Mouse (Mus musculus): ENCODE measurements at regions not wholly inside any gene's neighbourhood (a gene's known extent, or its start where the extent isn't known, plus 50 kb on each side); places are given as distances from the start of the nearest gene placed in this dataset.

DNA sequence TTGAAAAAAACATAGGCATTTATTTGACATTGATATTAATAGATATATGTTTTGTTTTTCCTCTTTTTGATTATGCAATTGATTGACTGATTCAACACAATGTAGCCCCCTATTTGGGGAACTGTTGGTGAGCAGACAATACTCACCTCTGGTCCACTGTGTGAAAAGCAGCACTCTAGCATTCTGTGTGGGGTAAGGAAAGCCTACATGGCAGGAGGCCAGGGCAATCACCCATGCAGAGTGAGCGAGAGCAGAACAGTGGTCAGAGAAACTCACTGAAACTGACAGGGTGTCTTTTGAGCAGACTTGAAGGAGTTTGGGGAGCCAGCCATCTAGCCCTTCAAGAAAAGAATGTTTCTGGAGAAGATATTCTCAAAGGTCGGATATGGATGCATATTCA is 73.2 kb upstream of the Azi2 start:
- Histone ChIP-seq H3K4me3 (replicated peaks) (no peak overlapping the region), H3K9ac (no peak overlapping the region), H3K4me2 (no peak overlapping the region), H3K4me1 (0 out of 2 replicates have a peak, but pooled peaks cover 4% of the 10 kb centered on the region), H3K36me3 (replicated peaks) (no peaks in the 10 kb centered on the region), H3K27me3 (no peaks in the 10 kb centered on the region), H3K9me3 (no peaks in the 10 kb centered on the region), H3K27ac (no peak overlapping the region)
- ATAC-seq (ENCODE audit: low FRiP score): no peak
- WGBS: 68% methylated on average over 2 of the region's 2 CpGs

- Histone ChIP-seq H3K36me3 (replicated peaks) (no peaks in the 10 kb centered on the region), H3K4me2 (no peak overlapping the region), H3K9me3 (no peaks in the 10 kb centered on the region), H3K4me3 (replicated peaks) (no peak overlapping the region), H3K4me1 (0 out of 2 replicates have a peak, but pooled peaks cover 4% of the 10 kb centered on the region), H3K27ac (no peak overlapping the region), H3K9ac (no peak overlapping the region), H3K27me3 (no peaks in the 10 kb centered on the region)
- 64% methylated on average over 10 of the region's 10 CpGs for WGBS
- ATAC-seq (ENCODE audit: low FRiP score): 0 out of 2 replicates have a peak, but pooled peaks have one; percentile 41
Observed at GRCm38 (mm10) chr9:117966326-117966989, 73.8 kb upstream of the Azi2 start.

GRCm38 (mm10) chr9:117962088-117963030 is 77.9 kb upstream of the Azi2 start:
- Histone ChIP-seq H3K4me1 (0 out of 2 replicates have a peak, but pooled peaks cover 4% of the 10 kb centered on the region), H3K9ac (no peak overlapping the region), H3K36me3 (replicated peaks) (no peaks in the 10 kb centered on the region), H3K27ac (no peak overlapping the region), H3K4me3 (replicated peaks) (no peak overlapping the region), H3K9me3 (no peaks in the 10 kb centered on the region), H3K27me3 (no peaks in the 10 kb centered on the region), H3K4me2 (no peak overlapping the region)
- WGBS: 74% methylated on average over 9 of the region's 9 CpGs
- no peak for ATAC-seq (ENCODE audit: low FRiP score)

- Histone ChIP-seq H3K9ac (no peak overlapping the region), H3K9me3 (no peaks in the 10 kb centered on the region), H3K4me3 (replicated peaks) (no peak overlapping the region), H3K36me3 (replicated peaks) (no peaks in the 10 kb centered on the region), H3K27me3 (no peaks in the 10 kb centered on the region), H3K4me1 (peaks cover 11% of the 10 kb centered on the region), H3K27ac (no peak overlapping the region), H3K4me2 (no peak overlapping the region)
- ATAC-seq (ENCODE audit: low FRiP score): no peak
- WGBS: 95% methylated on average over 2 of the region's 2 CpGs
Observed at GRCm38 (mm10) chr9:117959845-117960244, 80.5 kb upstream of the Azi2 start.

DNA sequence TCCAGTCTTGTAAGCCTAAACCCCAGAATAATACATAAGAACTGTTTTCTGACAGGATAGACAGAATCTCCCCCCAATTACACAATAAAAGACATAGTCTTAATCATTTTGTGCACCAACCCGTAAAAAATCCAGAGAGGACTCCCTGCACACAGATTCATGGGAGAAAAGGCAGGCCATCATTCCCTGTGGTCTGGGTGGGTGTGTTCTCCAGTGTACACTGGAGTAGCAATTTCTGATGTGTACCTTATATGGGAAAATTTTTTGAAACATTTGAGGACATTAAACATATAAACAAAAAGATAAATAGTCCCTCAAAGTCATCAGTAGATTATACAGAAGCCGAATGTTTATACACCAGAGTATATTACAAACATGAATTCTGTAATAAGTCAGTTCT is 83.1 kb upstream of the Azi2 start:
- ATAC-seq (ENCODE audit: low FRiP score): no peak
- WGBS: 66% methylated on average over 2 of the region's 2 CpGs

GRCm38 (mm10) chr9:117956691-117957090 is 83.6 kb upstream of the Azi2 start:
- Histone ChIP-seq H3K4me2 (no peak overlapping the region), H3K27ac (no peak overlapping the region), H3K9ac (no peak overlapping the region), H3K36me3 (replicated peaks) (no peaks in the 10 kb centered on the region), H3K4me1 (peaks cover 7% of the 10 kb centered on the region), H3K4me3 (replicated peaks) (no peak overlapping the region), H3K9me3 (no peaks in the 10 kb centered on the region), H3K27me3 (no peaks in the 10 kb centered on the region)
- 24% methylated on average over 2 of the region's 2 CpGs for WGBS
- ATAC-seq (ENCODE audit: low FRiP score): no peak

More for the DNA sequence above, 83.1 kb upstream of the Azi2 start:
- H3K4me2 ChIP-seq: no peak overlapping the region
- H3K27me3 ChIP-seq: no peaks in the 10 kb centered on the region
- no peaks in the 10 kb centered on the region for H3K36me3 ChIP-seq (replicated peaks)
- no peaks in the 10 kb centered on the region for H3K9me3 ChIP-seq
- no peak overlapping the region for H3K27ac ChIP-seq
- no peak overlapping the region for H3K4me3 ChIP-seq (replicated peaks)
- peaks cover 7% of the 10 kb centered on the region for H3K4me1 ChIP-seq
- no peak overlapping the region for H3K9ac ChIP-seq

GRCm38 (mm10) chr9:117927466-117927847 is 112.8 kb upstream of the Azi2 start:
- 91% methylated on average over 7 of the region's 7 CpGs for WGBS
- no peak overlapping the region for H3K27ac ChIP-seq
- H3K9me3 ChIP-seq: no peaks in the 10 kb centered on the region
- no peak overlapping the region for H3K4me2 ChIP-seq
- H3K4me1 ChIP-seq: no peaks in the 10 kb centered on the region
- no peak overlapping the region for H3K9ac ChIP-seq
- ATAC-seq (ENCODE audit: low FRiP score): no peak
- no peaks in the 10 kb centered on the region for H3K27me3 ChIP-seq
- no peak overlapping the region for H3K4me3 ChIP-seq (replicated peaks)
- no peaks in the 10 kb centered on the region for H3K36me3 ChIP-seq (replicated peaks)

GRCm38 (mm10) chr9:117926700-117927465 is 113.4 kb upstream of the Azi2 start:
- Histone ChIP-seq H3K36me3 (replicated peaks) (no peaks in the 10 kb centered on the region), H3K27ac (no peak overlapping the region), H3K9me3 (no peaks in the 10 kb centered on the region), H3K4me3 (replicated peaks) (no peak overlapping the region), H3K9ac (no peak overlapping the region), H3K4me2 (no peak overlapping the region), H3K4me1 (no peaks in the 10 kb centered on the region), H3K27me3 (no peaks in the 10 kb centered on the region)
- WGBS: 89% methylated on average over 5 of the region's 5 CpGs
- ATAC-seq (ENCODE audit: low FRiP score): no peak

DNA sequence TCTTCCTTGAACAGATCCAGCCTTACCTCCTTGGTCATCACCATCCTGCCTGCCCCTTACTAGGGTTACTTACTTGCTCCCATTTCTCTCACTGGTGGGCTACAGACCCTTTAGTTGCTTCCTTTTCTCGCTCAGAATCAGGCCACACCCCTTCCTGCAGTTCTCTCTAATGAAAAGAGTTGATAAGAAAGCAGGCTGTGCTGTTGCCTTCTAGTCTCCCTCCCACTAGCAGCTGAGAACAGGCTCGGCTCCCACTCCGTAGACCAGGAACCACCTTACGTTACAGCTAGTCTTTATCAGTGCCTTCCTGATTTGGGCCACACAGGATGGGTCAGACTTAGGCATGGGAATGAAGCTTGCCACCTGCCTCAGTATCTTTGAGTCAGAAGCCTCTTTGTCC is 117.3 kb upstream of the Azi2 start:
- no peak overlapping the region for H3K9ac ChIP-seq
- H3K27me3 ChIP-seq: no peaks in the 10 kb centered on the region
- H3K27ac ChIP-seq: no peak overlapping the region
- H3K36me3 ChIP-seq (replicated peaks): no peaks in the 10 kb centered on the region
- no peak overlapping the region for H3K4me2 ChIP-seq
- H3K4me1 ChIP-seq: no peaks in the 10 kb centered on the region
- no peaks in the 10 kb centered on the region for H3K9me3 ChIP-seq
- H3K4me3 ChIP-seq (replicated peaks): no peak overlapping the region
- 46% methylated on average over 4 of the region's 4 CpGs for WGBS
- 0 out of 2 replicates have a peak, but pooled peaks have one; percentile 23 for ATAC-seq (ENCODE audit: low FRiP score)

- H3K27ac ChIP-seq: no peak overlapping the region
- H3K9me3 ChIP-seq: 0 out of 2 replicates have a peak, but pooled peaks cover 3% of the 10 kb centered on the region
- no peak overlapping the region for H3K4me2 ChIP-seq
- WGBS: 93% methylated on average over 10 of the region's 10 CpGs
- no peak for ATAC-seq (ENCODE audit: low FRiP score)
- no peak overlapping the region for H3K4me3 ChIP-seq (replicated peaks)
- H3K9ac ChIP-seq: no peak overlapping the region
- no peaks in the 10 kb centered on the region for H3K27me3 ChIP-seq
- no peaks in the 10 kb centered on the region for H3K4me1 ChIP-seq
- no peaks in the 10 kb centered on the region for H3K36me3 ChIP-seq (replicated peaks)
Observed at GRCm38 (mm10) chr9:117907895-117908424, 132.3 kb upstream of the Azi2 start.

- Histone ChIP-seq H3K4me2 (no peak overlapping the region), H3K9ac (no peak overlapping the region), H3K4me3 (replicated peaks) (no peak overlapping the region), H3K9me3 (0 out of 2 replicates have a peak, but pooled peaks cover 2% of the 10 kb centered on the region), H3K27me3 (no peaks in the 10 kb centered on the region), H3K27ac (no peak overlapping the region), H3K4me1 (no peaks in the 10 kb centered on the region), H3K36me3 (replicated peaks) (no peaks in the 10 kb centered on the region)
- WGBS: 89% methylated on average over 10 of the region's 10 CpGs
- no peak for ATAC-seq (ENCODE audit: low FRiP score)
Observed at GRCm38 (mm10) chr9:117905045-117905747, 135.1 kb upstream of the Azi2 start.

Measured in forebrain, embryonic 12.5 days (tissue).